Mouse (Mus musculus) brain, embryonic 14.5 days (tissue): ENCODE results near the gene Tmem150b. TPM values are rescaled to one million over a fixed set of nuclear protein-coding genes. Genes with fewer than 3 reads are reported as not detected.

Experiments used
- DNase-seq: peaks from one replicate; pipeline ENCODE4 v3.0.0-alpha.2; 2011; ENCODE audit warnings: low read depth
- CTCF ChIP-seq: fragments of 200-500 bp; IDR thresholded peaks from 2 replicates; pipeline ENCODE4 v1.5.1; 2012; ENCODE audit warnings: inconsistent platforms, mild to moderate bottlenecking, moderate library complexity, borderline replicate concordance; ENCODE audit not compliant: insufficient read depth, insufficient read length; ENCODE audit errors: extremely low read depth
- POLR2A ChIP-seq: fragments of 200-500 bp; IDR thresholded peaks from 2 replicates; pipeline ENCODE4 v1.6.1; 2012; ENCODE audit warnings: mild to moderate bottlenecking, inconsistent platforms, borderline replicate concordance; ENCODE audit not compliant: poor library complexity, insufficient read depth, insufficient read length, severe bottlenecking; ENCODE audit errors: extremely low read depth
- polyA plus RNA-seq: library from polyadenylated mRNA; depleted of rRNA; stranded (reverse); fragments of >200 nt; gene quantifications from 2 replicates; pipeline ENCODE4 v1.2.3, GENCODE M21; 2012

The Tmem150b gene
- polyA plus RNA-seq, 1 experiment = 0.05 TPM

DNA sequence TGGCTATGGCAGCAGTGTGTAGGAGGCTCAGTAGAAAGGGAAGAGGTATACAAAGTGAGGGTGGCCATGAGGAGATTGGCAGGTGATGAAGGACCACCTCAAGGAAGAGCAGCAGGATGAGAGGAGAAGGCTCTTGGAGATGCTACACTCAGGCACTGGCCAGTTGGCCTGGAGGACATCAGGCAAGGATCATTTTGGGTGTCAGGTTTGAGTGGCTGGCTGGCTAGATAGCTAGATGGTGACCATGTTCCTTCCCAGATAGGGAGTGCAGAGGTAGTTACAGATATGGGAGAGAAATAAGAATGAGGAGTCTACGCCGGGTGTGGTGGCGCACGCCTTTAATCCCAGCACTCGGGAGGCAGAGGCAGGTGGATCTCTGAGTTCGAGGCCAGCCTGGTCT is 19.8 kb upstream of the Tmem150b start:
- no peak for DNase-seq
- no peak for TF ChIP-seq POLR2A
- no peak for TF ChIP-seq CTCF

DNA sequence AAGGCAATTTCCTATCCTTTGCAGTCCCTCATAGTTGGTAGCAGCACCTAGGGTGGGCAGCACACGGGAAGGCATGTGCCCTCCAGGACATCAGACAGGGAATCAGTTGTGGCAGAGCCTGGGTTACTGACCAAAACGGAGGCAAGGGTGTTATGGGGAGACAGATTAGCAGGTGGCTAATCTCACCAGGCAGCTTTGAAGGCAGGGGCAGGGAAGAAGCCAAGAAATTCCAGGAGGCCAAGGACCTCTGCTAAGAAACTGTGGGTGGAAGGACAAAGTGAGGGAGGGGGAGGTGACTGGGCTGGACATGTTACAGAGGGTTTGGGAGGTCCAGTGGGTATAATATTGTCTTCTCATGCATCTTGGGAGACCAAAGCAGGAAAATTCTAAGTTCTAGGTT is 18.3 kb upstream of the Tmem150b start:
- no peak for DNase-seq
- TF ChIP-seq POLR2A = no peak
- no peak for TF ChIP-seq CTCF

DNA sequence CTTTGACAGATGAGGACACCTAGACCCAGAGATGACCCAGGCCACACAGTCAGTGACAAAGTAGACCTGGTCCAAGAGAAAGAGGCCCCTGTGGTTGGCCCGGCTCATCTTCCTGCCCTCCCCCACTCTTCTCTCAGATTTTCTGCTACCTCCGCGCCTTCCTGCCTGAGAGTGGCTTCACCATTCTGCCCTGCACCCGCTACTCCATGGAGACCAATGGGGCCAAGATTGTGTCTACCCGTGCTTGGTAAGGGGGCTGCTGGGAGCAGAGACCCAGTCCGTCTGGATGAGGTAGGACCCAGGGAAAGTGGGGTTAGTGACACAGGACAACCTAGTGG is 17.4 kb upstream of the Tmem150b start:
- no peak for DNase-seq
- TF ChIP-seq POLR2A (no peak), CTCF (no peak)

DNA sequence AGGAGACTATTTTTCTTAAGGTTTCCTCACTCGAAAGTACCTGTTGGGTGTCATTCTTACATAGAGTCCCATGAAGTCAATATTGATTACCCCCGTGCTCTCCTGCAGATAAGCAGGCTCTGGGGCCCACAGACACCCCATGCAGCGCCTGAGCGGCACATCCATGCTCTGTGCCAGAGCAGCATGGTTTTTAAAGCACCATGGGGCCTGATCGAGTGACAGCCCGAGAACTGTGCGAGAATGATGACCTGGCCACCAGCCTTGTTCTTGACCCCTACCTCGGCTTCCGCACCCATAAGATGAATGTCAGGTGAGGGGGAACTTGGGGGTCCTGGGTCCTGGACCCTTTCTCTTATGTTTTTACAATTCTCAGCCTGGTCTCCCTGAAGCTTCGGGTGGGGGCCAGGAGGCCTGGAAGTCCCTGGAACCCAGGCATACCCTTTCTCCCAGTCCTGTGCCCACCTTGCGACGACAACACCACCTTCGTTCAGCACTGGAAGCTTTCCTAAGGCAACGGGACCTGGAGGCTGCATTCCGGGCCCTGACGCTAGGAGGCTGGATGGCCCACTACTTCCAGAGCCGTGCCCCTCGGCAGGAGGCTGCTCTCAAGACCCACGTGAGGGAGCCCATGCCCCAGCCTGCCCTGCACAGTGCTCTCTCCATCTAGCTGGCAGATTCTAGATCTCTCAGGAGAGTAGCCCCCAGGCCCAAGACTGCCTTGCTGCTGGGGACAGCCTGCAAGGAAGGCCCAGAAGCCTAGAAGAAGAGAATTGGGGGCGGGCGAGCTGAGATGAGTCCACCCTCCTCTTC is 16.8 kb upstream of the Tmem150b start:
- DNase-seq = no peak
- TF ChIP-seq POLR2A (no peak), CTCF (no peak)

DNA sequence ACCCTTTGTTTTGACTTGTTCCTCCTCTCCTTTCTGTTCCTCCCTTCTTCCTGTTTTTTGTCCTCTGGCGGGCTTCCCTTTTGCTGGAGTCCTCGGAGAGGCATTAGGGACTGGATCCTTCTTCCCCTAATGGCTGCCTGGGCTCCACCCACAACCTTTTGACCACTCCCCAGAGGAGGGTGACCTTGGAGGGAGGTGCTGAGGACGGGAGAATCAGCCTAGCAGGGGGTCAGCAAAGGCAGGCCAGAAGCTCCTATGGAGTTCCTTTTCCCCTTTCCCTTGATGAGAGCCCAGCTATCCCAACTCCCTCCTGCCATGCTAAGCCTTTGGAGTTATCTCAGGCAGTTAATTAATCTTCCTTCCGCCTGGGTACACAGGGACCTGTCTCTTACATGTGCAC is 16.1 kb upstream of the Tmem150b start:
- DNase-seq = peak; percentile 58
- TF ChIP-seq POLR2A = no peak
- TF ChIP-seq CTCF = no peak

DNA sequence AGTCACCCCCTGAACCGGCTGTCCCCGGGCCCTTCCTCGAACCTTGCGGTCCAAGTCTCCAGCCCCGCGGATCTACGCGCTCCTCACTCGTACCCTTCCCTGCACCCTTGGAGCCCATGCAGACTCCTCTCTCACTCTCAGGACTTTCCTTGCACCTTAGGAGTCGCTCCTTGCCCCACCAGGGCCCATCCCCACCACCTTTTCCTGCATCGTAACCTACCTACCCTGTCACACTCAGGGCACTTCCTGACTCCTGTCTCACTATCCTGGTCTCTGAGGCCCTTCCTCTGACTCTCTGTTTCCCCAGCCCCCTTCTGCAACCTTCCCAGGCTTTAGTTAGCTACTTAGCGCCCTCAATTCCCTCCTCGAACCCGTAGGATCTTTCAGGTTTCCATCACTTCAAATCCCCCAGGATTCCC is 15.3 kb upstream of the Tmem150b start:
- no peak for TF ChIP-seq CTCF
- no peak for TF ChIP-seq POLR2A
- DNase-seq = no peak

DNA sequence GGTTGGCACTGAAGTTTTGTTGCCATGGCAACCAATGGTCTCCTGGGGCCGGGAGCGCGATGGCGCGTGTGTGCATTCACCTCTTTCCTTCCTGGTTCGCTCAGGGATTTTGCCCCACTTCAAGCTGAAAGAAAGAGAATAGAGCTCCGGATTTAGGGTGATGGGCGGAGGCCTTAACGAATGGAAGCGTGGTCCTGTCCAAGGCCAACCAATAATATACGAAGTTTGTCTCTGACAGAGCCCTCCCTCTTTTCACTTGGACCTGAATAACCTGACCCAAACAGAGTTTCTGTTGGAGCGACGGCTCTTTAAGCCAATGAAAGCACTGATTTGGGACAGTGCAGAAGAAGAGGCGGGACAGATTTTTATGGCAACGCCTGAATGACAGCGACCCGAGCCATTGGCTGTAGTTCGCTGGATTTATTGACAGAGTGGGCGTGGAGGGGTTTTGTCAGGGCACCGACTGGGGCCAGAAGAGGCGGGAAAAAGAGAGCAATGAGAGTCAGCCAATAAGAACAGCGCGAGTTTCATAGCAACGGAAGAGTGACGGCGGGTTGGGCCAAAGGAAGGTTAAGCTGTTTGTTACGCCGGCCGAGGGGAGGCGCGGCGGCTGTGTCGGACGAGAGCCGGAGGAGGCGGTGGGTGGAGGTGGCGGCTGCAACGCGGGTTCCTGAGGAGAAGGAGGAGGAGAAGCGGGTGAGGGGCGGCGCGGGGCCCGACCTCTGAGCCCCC is 14.7 kb upstream of the Tmem150b start, which contains the start of gene Kmt5c:
Gene Kmt5c, plus strand, starts transcription at position 572 of the 732 bp plus-strand sequence.
- peak; percentile 15; the same call in 1 of the 2 replicates for TF ChIP-seq CTCF
- peak; percentile 95 for TF ChIP-seq POLR2A
- peak; percentile 100 for DNase-seq

DNA sequence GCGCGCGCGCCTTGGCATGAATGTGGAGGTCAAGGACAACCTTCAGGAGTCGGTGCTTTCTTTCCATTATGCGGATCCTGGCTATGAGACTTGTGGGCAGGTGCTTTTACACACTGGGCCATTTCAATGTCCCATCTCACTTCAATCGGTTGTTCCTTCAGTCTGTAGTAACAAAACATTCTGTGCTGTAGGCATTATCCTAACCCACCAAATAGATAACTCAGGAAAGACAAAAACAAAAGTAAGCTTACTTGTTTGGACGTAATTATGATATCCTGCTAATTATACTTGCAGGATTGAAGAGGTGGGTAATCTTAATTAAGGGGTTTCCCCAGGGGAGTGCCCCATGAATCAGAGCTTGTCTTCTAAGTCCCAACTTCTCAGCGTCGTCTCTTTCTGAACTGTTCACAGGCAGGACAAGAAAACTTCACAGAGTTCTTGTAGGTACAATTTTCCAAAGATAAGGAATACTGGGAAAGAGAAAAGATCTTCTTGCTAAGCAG is 14.0 kb upstream of the Tmem150b start:
- TF ChIP-seq CTCF = no peak
- DNase-seq = no peak

DNA sequence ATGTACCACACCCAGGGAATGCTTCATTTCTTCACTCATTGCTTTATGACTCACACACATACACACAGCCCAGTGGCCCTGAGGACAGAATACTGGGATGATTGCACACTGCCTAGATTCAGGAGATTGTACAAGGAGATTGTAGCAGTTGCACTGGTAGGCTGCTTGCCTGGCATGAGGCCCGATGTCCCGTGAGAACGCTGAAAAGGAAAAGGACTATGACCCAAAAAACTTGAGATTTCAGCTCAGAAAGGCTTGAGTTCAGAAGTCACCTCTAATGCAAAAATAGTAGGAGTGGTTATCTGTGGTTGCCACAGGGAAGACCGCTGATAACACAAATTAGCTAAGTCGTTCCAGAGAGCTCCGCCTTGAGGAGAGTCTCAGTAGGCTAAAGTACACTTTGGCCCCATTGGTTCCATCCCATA is 7.9 kb upstream of the Tmem150b start:
- DNase-seq = no peak
- TF ChIP-seq CTCF = no peak
- TF ChIP-seq POLR2A = no peak

DNA sequence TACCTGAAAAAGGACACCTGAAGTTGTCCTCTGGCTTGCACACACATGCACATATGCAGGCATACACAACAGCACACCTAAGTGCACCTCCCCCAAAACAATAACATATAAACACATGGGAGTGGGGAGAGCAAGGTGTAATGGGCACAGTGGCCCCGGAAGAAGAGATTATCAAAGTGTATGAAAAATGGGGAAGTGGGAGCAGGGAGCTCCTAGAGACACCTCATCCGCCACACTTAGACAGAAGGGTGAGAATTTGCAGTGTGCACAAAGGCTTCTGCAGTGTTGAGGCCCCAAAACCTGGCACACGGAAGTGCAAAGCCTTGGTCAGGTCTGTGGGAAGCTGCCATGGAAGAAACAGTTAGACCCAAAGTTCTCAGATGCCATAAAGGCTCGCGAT is 6.0 kb upstream of the Tmem150b start:
- no peak for DNase-seq
- TF ChIP-seq POLR2A (no peak), CTCF (no peak)

DNA sequence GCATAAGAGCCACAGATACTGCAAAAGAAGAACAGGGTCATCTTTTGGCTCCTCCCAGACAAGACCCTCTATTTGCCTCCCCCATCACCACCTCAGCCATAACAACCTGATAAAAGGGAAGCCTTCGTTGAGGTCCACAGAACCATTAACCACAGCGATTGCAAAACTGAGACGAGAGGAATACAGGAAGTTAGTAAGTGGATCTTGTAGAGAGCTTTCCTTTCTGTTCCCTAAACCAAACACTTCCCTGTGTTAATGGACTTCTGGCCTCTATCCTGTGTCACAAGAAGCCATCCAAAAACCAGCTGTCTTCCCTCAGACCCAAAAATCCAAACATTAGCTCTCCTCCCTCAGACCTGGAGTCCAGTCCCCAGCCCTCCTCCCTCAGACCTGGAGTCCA is 690 bp downstream of the Tmem150b start:
- DNase-seq = no peak
- TF ChIP-seq POLR2A (no peak), CTCF (no peak)

DNA sequence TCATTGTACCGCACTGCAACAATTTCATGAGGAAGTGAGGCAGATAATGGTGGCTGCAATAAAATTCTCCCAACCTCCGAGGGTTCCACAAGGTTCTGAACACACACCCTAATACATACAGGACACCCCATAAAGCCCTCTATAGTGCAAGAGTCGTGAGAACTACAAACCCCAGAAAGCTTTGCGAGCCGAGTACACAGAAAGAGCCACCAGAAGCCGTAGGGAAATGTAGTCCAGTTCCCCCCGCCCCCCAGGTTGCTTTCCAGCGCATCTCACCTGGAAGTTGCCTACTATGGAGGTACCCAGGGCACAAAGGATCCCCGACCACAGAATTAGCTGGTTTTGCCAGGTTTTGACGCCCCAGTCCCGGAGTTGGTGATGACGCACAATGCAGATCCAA is 1.5 kb downstream of the Tmem150b start:
- DNase-seq = peak; percentile 46

DNA sequence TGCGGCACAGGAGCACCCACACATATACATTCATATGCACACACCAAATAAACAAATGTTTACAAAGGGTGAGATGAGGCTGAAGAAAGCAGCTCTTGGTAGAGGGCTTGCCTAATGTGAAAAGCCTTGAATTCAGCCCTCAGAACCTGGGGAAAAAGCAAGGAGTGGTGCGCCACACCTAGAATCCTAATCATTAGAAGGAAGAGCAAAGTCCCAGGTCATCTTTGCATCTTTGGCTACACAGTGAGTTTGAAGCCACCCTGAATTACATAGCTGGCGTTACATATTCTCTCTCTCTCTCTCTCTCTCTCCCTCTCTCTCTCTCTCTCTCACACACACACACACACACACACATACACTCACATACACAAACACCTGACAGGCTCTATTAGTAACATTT is 5.8 kb downstream of the Tmem150b start:
- DNase-seq = no peak
- no peak for TF ChIP-seq CTCF
- no peak for TF ChIP-seq POLR2A

More for the DNA sequence above, 1.5 kb downstream of the Tmem150b start:
- no peak for TF ChIP-seq POLR2A
- no peak for TF ChIP-seq CTCF
